In genomic region chr11:120136796-120137624, GRCm38 (mm10) we compare ENCODE assay signal across 8 mouse cellular contexts. TPM values are rescaled to one million over a fixed set of nuclear protein-coding genes. Genes with fewer than 3 reads are reported as not detected.
A peak's percentile ranks its signal among the peaks of the same experiment; 100 is the strongest.
DNase-seq lines count a peak whose midpoint lies in the region; ATAC-seq lines count a peak whose summit lies in the region.

No protein-coding gene starts in this region.

- H3K4me1 ChIP-seq in forebrain, embryonic 14.5 days (ENCODE audit: control insufficient read depth, insufficient read depth, low read length): no peaks in the 10 kb centered on the region
- H3K4me1 ChIP-seq in forebrain, embryonic 12.5 days: peaks cover 13% of the 10 kb centered on the region

- peak; percentile 27 for DNase-seq in forebrain, embryonic 14.5 days (ENCODE audit: low spot score)
- peak; percentile 84 for DNase-seq in layer of hippocampus, adult 9-11 months
- DNase-seq in lung, postnatal 14 days: peak; percentile 21
- no peak for DNase-seq in spleen, adult 18-20 months
- no peak for DNase-seq in retina, embryonic 14.5 days (ENCODE audit: low spot score)
- no peak for DNase-seq in adipocyte (ENCODE audit: low spot score)

- peaks cover 42% of the 10 kb centered on the region for H3K36me3 ChIP-seq in forebrain, embryonic 14.5 days (ENCODE audit: control insufficient read depth, insufficient read depth, low read length)
- peaks cover 47% of the 10 kb centered on the region for H3K36me3 ChIP-seq in forebrain, embryonic 12.5 days (replicated peaks)

- no peak overlapping the region for H3K4me3 ChIP-seq in forebrain, embryonic 14.5 days (ENCODE audit: low read depth, low read length)
- no peak overlapping the region for H3K4me3 ChIP-seq in forebrain, embryonic 12.5 days (replicated peaks)

- no peaks in the 10 kb centered on the region for H3K27me3 ChIP-seq in forebrain, embryonic 14.5 days (replicated peaks; ENCODE audit: control insufficient read depth, insufficient read depth, low read length)
- H3K27me3 ChIP-seq in forebrain, embryonic 12.5 days: no peaks in the 10 kb centered on the region

- H3K9ac ChIP-seq in forebrain, embryonic 14.5 days (ENCODE audit: low read length): no peak overlapping the region
- no peak overlapping the region for H3K9ac ChIP-seq in forebrain, embryonic 12.5 days

- ATAC-seq in forebrain, embryonic 14.5 days: peak; percentile 40; the same call in 1 of the 2 replicates
- no peak for ATAC-seq in forebrain, embryonic 12.5 days (ENCODE audit: low FRiP score)
- peak; percentile 23; the same call in 1 of the 2 replicates for ATAC-seq in erythroid progenitor cell, adult 5-6 weeks (replicated peaks; ENCODE audit: low FRiP score, poor library complexity, severe bottlenecking)

- H3K9me3 ChIP-seq in forebrain, embryonic 14.5 days (replicated peaks; ENCODE audit: control insufficient read depth, low read length): no peaks in the 10 kb centered on the region
- H3K9me3 ChIP-seq in forebrain, embryonic 12.5 days: no peaks in the 10 kb centered on the region

- no peak overlapping the region for H3K27ac ChIP-seq in forebrain, embryonic 14.5 days (ENCODE audit: low read depth, low read length)
- H3K27ac ChIP-seq in forebrain, embryonic 12.5 days: no peak overlapping the region

- 71% methylated on average over 23 of the region's 23 CpGs for WGBS in forebrain, embryonic 14.5 days
- WGBS in forebrain, embryonic 12.5 days: 78% methylated on average over 23 of the region's 23 CpGs

- H3K4me2 ChIP-seq in forebrain, embryonic 14.5 days (ENCODE audit: low read length): no peak overlapping the region
- H3K4me2 ChIP-seq in forebrain, embryonic 12.5 days: no peak overlapping the region

RNA-seq across cellular contexts. Expression of gene Slc38a10, which starts 14.1 kb away (rescaled TPM):
- polyA plus RNA-seq in forebrain, embryonic 14.5 days (2014; fragmentation: Nextera tagmentation; extraction: Ambion mirVana): 53.6 and 72.5 TPM in 2 replicates
- 88.6 and 91.3 TPM in 2 replicates for polyA plus RNA-seq in forebrain, embryonic 12.5 days (2016; fragmentation: Nextera tagmentation; extraction: Ambion mirVana)
- 14.8 and 17.2 TPM in 2 replicates for total RNA-seq in erythroid progenitor cell, adult 5-6 weeks (2015; ENCODE audit: low replicate concordance)
- 17.1 and 46.0 TPM in 2 replicates for total RNA-seq in erythroid progenitor cell, adult 5-6 weeks (2017; ENCODE audit: low replicate concordance)

RNA-seq across cellular contexts. Expression of gene Ndufaf8, which starts 38.3 kb away (rescaled TPM):
- polyA plus RNA-seq in forebrain, embryonic 14.5 days (2014; fragmentation: Nextera tagmentation; extraction: Ambion mirVana): 59.8 and 84.8 TPM in 2 replicates
- polyA plus RNA-seq in forebrain, embryonic 12.5 days (2016; fragmentation: Nextera tagmentation; extraction: Ambion mirVana): 52.5 and 62.0 TPM in 2 replicates
- 12.6 TPM in 1 of 2 replicates, not detected in the other for total RNA-seq in erythroid progenitor cell, adult 5-6 weeks (2015; ENCODE audit: low replicate concordance)
- total RNA-seq in erythroid progenitor cell, adult 5-6 weeks (2017; ENCODE audit: low replicate concordance): 3.1 TPM in 1 of 2 replicates, not detected in the other

RNA-seq across cellular contexts. Expression of gene Tepsin, which starts 38.5 kb away (rescaled TPM):
- polyA plus RNA-seq in forebrain, embryonic 14.5 days (2014; fragmentation: Nextera tagmentation; extraction: Ambion mirVana): 12.4 and 14.6 TPM in 2 replicates
- polyA plus RNA-seq in forebrain, embryonic 12.5 days (2016; fragmentation: Nextera tagmentation; extraction: Ambion mirVana): 17.3 and 20.9 TPM in 2 replicates
- total RNA-seq in erythroid progenitor cell, adult 5-6 weeks (2015; ENCODE audit: low replicate concordance): 4.3 and 27.2 TPM in 2 replicates
- 11.0 and 25.7 TPM in 2 replicates for total RNA-seq in erythroid progenitor cell, adult 5-6 weeks (2017; ENCODE audit: low replicate concordance)

RNA-seq across cellular contexts. Expression of gene Cep131, which starts 50.4 kb away (rescaled TPM):
- polyA plus RNA-seq in forebrain, embryonic 14.5 days (2014; fragmentation: Nextera tagmentation; extraction: Ambion mirVana): 21.7 and 27.2 TPM in 2 replicates
- polyA plus RNA-seq in forebrain, embryonic 12.5 days (2016; fragmentation: Nextera tagmentation; extraction: Ambion mirVana): 48.2 and 51.0 TPM in 2 replicates
- total RNA-seq in erythroid progenitor cell, adult 5-6 weeks (2015; ENCODE audit: low replicate concordance): 3.2 TPM in 1 of 2 replicates, not detected in the other
- total RNA-seq in erythroid progenitor cell, adult 5-6 weeks (2017; ENCODE audit: low replicate concordance): 0.51 and 2.3 TPM in 2 replicates

Comparison
In these comparisons a context has a peak if more than half of its experiments do, and no peak if none do; other contexts are left out.
1. DNase-seq: peak in forebrain, embryonic 14.5 days (single experiment), layer of hippocampus, adult 9-11 months (single experiment) and lung, postnatal 14 days (single experiment); none in spleen, adult 18-20 months (0 of 2), retina, embryonic 14.5 days (single experiment) and adipocyte (single experiment).